Mouse (Mus musculus) inflammation-experienced regulatory T-cells, adult 16 weeks (primary cell): ENCODE data around the gene Ccl22. TPM values are rescaled to one million over a fixed set of nuclear protein-coding genes. Genes with fewer than 3 reads are reported as not detected.

Experiments
- polyA plus RNA-seq: library from polyadenylated mRNA; unstranded; fragments of 100-300 nt; shearing (Covaris generic); gene quantifications from one replicate; pipeline ENCODE4 v1.2.1, GENCODE M21; 2017

Gene Ccl22
- not detected for polyA plus RNA-seq

GRCm38 (mm10) chr8:94745476-94746184 lies at the start of gene Ccl22:
TSS of gene Ccl22 (plus strand) at chr8:94745590.

GRCm38 (mm10) chr8:94695994-94696384 lies 49.4 kb upstream of the Ccl22 start, which contains the start of gene Pllp:
TSS of gene Pllp (minus strand) at chr8:94696278.

GRCm38 (mm10) chr8:94771941-94772670 lies 26.7 kb downstream of the Ccl22 start, which contains the start of gene Cx3cl1:
TSS of gene Cx3cl1 (plus strand) at chr8:94772009.

Other genes starting within 250 kb of the Ccl22 start
- gene Cpne2, start 212.6 kb upstream of the Ccl22 start, polyA plus RNA-seq, result 0.32 TPM
- 82.2 TPM for gene Rspry1, start 143.7 kb upstream of the Ccl22 start, polyA plus RNA-seq
- 94.1 TPM for gene Fam192a, start 143.6 kb upstream of the Ccl22 start, polyA plus RNA-seq
- 42.7 TPM for gene Arl2bp, start 79.0 kb upstream of the Ccl22 start, polyA plus RNA-seq
- not detected for gene Pllp, start 49.3 kb upstream of the Ccl22 start, polyA plus RNA-seq
- gene Cx3cl1, start 26.4 kb downstream of the Ccl22 start, polyA plus RNA-seq, result 1.1 TPM
- not detected for gene Ccl17, start 64.9 kb downstream of the Ccl22 start, polyA plus RNA-seq
- 81.1 TPM for gene Coq9, start 92.7 kb downstream of the Ccl22 start, polyA plus RNA-seq
- gene Ciapin1, start 92.8 kb downstream of the Ccl22 start, polyA plus RNA-seq, result 101 TPM
- 117 TPM for gene Polr2c, start 111.9 kb downstream of the Ccl22 start, polyA plus RNA-seq
- 3.1 TPM for gene Dok4, start 130.7 kb downstream of the Ccl22 start, polyA plus RNA-seq
- not detected for gene Ccdc102a, start 172.5 kb downstream of the Ccl22 start, polyA plus RNA-seq
- 0.21 TPM for gene Adgrg5, start 178.1 kb downstream of the Ccl22 start, polyA plus RNA-seq
- gene Adgrg1, start 229.2 kb downstream of the Ccl22 start, polyA plus RNA-seq, result 2.4 TPM